Mouse (Mus musculus): ENCODE measurements at regions not wholly inside any gene's neighbourhood (a gene's known extent, or its start where the extent isn't known, plus 50 kb on each side); places are given as distances from the start of the nearest gene placed in this dataset.

GRCm38 (mm10) chr19:56169133-56169997, 117.6 kb upstream of the Habp2 start:
- DNase-seq (ENCODE audit: low spot score) (no peak), ATAC-seq (no peak)
- 84% methylated on average over 5 of the region's 5 CpGs for WGBS
- H3K4me2 ChIP-seq (ENCODE audit: low read length) = no peak overlapping the region
- H3K27ac ChIP-seq (ENCODE audit: low read depth, low read length) = no peak overlapping the region
- no peaks in the 10 kb centered on the region for H3K4me1 ChIP-seq (ENCODE audit: control insufficient read depth, insufficient read depth, low read length)
- H3K36me3 ChIP-seq (ENCODE audit: control insufficient read depth, insufficient read depth, low read length) = no peaks in the 10 kb centered on the region
- no peaks in the 10 kb centered on the region for H3K9me3 ChIP-seq (replicated peaks; ENCODE audit: control insufficient read depth, low read length)
- no peak overlapping the region for H3K4me3 ChIP-seq (ENCODE audit: low read depth, low read length)
- H3K9ac ChIP-seq (ENCODE audit: low read length) = no peak overlapping the region
- H3K27me3 ChIP-seq (replicated peaks; ENCODE audit: control insufficient read depth, insufficient read depth, low read length) = no peaks in the 10 kb centered on the region

DNA sequence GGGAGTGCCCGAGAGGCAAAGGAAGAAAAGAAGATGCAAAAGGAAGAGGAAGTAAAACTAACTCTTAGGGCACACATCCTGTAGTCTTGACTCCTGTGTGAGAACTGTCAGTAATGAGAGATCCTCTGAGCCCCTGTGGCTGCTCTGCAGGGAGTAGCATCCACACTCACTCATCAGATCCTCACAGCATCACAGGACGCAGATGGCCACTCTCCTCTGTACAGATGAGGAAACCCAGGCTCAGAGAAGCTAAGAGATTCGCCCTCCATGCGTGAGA, 117.0 kb upstream of the Habp2 start:
- no peak overlapping the region for H3K9ac ChIP-seq (ENCODE audit: low read length)
- no peaks in the 10 kb centered on the region for H3K9me3 ChIP-seq (replicated peaks; ENCODE audit: control insufficient read depth, low read length)
- 90% methylated on average over 4 of the region's 4 CpGs for WGBS
- H3K4me2 ChIP-seq (ENCODE audit: low read length) = no peak overlapping the region
- DNase-seq (ENCODE audit: low spot score) (no peak), ATAC-seq (no peak)
- no peak overlapping the region for H3K4me3 ChIP-seq (ENCODE audit: low read depth, low read length)
- no peaks in the 10 kb centered on the region for H3K4me1 ChIP-seq (ENCODE audit: control insufficient read depth, insufficient read depth, low read length)
- no peaks in the 10 kb centered on the region for H3K27me3 ChIP-seq (replicated peaks; ENCODE audit: control insufficient read depth, insufficient read depth, low read length)
- H3K36me3 ChIP-seq (ENCODE audit: control insufficient read depth, insufficient read depth, low read length) = no peaks in the 10 kb centered on the region
- no peak overlapping the region for H3K27ac ChIP-seq (ENCODE audit: low read depth, low read length)

GRCm38 (mm10) chr19:56172454-56172853, 114.5 kb upstream of the Habp2 start:
- no peak for ATAC-seq
- Histone ChIP-seq H3K27ac (ENCODE audit: low read depth, low read length) (no peak overlapping the region), H3K27me3 (replicated peaks; ENCODE audit: control insufficient read depth, insufficient read depth, low read length) (no peaks in the 10 kb centered on the region), H3K9me3 (replicated peaks; ENCODE audit: control insufficient read depth, low read length) (no peaks in the 10 kb centered on the region), H3K4me1 (ENCODE audit: control insufficient read depth, insufficient read depth, low read length) (no peaks in the 10 kb centered on the region), H3K4me3 (ENCODE audit: low read depth, low read length) (no peak overlapping the region), H3K36me3 (ENCODE audit: control insufficient read depth, insufficient read depth, low read length) (no peaks in the 10 kb centered on the region), H3K4me2 (ENCODE audit: low read length) (no peak overlapping the region), H3K9ac (ENCODE audit: low read length) (no peak overlapping the region)
- WGBS = 53% methylated on average over 5 of the region's 5 CpGs
- DNase-seq (ENCODE audit: low spot score) = peak; percentile 41

DNA sequence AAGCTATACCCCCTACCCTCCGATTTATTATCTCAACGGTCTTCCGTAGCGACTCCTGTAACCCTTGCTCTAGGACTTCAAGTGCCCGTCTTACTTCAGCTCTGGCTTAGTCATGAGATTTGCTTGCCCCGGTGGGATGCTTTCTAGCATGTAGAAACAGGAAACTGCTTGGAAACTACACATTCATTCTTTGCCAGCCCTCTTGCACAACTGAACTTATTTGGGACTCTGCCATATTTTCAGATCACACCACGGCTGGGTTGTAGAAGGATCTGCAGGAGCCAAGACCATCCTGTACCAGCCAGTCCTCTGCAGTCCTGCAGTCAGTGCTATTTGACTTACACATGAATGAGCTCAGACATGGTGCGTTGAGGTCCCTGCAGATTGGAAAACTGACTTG, 110.9 kb upstream of the Habp2 start:
- no peak overlapping the region for H3K4me2 ChIP-seq (ENCODE audit: low read length)
- WGBS = 88% methylated on average over 8 of the region's 8 CpGs
- H3K9ac ChIP-seq (ENCODE audit: low read length) = no peak overlapping the region
- H3K27ac ChIP-seq (ENCODE audit: low read depth, low read length) = no peak overlapping the region
- no peak overlapping the region for H3K4me3 ChIP-seq (ENCODE audit: low read depth, low read length)
- ATAC-seq (no peak), DNase-seq (ENCODE audit: low spot score) (no peak)
- H3K4me1 ChIP-seq (ENCODE audit: control insufficient read depth, insufficient read depth, low read length) = no peaks in the 10 kb centered on the region
- no peaks in the 10 kb centered on the region for H3K9me3 ChIP-seq (replicated peaks; ENCODE audit: control insufficient read depth, low read length)
- H3K36me3 ChIP-seq (ENCODE audit: control insufficient read depth, insufficient read depth, low read length) = no peaks in the 10 kb centered on the region
- no peaks in the 10 kb centered on the region for H3K27me3 ChIP-seq (replicated peaks; ENCODE audit: control insufficient read depth, insufficient read depth, low read length)

- Histone ChIP-seq H3K27ac (ENCODE audit: low read depth, low read length) (no peak overlapping the region), H3K4me1 (ENCODE audit: control insufficient read depth, insufficient read depth, low read length) (no peaks in the 10 kb centered on the region), H3K36me3 (ENCODE audit: control insufficient read depth, insufficient read depth, low read length) (no peaks in the 10 kb centered on the region), H3K9me3 (replicated peaks; ENCODE audit: control insufficient read depth, low read length) (no peaks in the 10 kb centered on the region), H3K4me2 (ENCODE audit: low read length) (no peak overlapping the region), H3K4me3 (ENCODE audit: low read depth, low read length) (no peak overlapping the region), H3K9ac (ENCODE audit: low read length) (no peak overlapping the region), H3K27me3 (replicated peaks; ENCODE audit: control insufficient read depth, insufficient read depth, low read length) (no peaks in the 10 kb centered on the region)
- ATAC-seq (no peak), DNase-seq (ENCODE audit: low spot score) (no peak)
- 68% methylated on average over 12 of the region's 12 CpGs for WGBS
Measured at GRCm38 (mm10) chr19:56177231-56177745, 109.6 kb upstream of the Habp2 start.

DNA sequence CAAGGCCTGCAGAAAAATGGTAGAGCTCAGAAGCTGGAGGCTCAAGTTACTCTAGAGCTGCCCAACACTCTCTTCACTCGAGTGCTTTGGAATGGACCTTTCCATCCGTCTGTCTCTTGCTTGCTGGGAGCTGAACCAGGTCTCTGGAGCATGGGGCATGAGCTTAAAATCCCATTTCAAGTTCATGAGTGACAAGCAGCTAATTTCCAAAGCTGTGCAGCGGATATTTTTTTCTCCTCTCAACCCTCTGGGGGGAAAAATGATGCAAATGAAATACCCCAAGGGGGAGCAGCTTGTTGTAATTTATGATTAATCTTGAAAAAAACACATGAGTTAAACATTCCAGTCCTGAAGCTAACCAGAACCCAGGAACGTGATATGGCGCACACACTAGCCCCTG, 101.2 kb upstream of the Habp2 start:
- Histone ChIP-seq H3K4me2 (ENCODE audit: low read length) (no peak overlapping the region), H3K4me1 (ENCODE audit: control insufficient read depth, insufficient read depth, low read length) (peaks cover 12% of the 10 kb centered on the region; the same call in 1 of the 2 replicates), H3K9ac (ENCODE audit: low read length) (no peak overlapping the region), H3K27ac (ENCODE audit: low read depth, low read length) (no peak overlapping the region), H3K4me3 (ENCODE audit: low read depth, low read length) (no peak overlapping the region), H3K9me3 (replicated peaks; ENCODE audit: control insufficient read depth, low read length) (no peaks in the 10 kb centered on the region), H3K27me3 (replicated peaks; ENCODE audit: control insufficient read depth, insufficient read depth, low read length) (peaks cover 32% of the 10 kb centered on the region), H3K36me3 (ENCODE audit: control insufficient read depth, insufficient read depth, low read length) (no peaks in the 10 kb centered on the region)
- ATAC-seq = no peak
- no peak for DNase-seq (ENCODE audit: low spot score)
- WGBS = 85% methylated on average over 5 of the region's 5 CpGs

DNA sequence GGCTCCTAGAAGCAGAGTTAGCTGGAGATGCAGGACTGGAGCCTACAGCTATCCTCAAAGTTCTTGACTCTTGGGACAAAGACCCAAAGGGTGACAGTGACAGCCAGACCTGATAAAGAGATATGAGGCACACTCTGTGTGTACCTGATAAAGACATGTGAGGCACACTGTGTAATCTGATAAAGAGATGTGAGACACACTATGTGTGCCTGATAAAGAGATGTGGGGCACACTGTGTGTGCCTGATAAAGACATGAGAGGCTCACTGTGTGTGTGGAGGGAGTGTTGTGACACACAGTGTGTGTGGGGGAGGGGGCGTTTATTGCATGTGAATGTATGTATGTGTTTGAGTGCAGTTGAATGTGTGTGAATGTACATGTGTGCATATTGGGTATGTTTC, 97.8 kb upstream of the Habp2 start:
- no peak for ATAC-seq
- Histone ChIP-seq H3K4me2 (ENCODE audit: low read length) (no peak overlapping the region), H3K27me3 (replicated peaks; ENCODE audit: control insufficient read depth, insufficient read depth, low read length) (peaks cover 47% of the 10 kb centered on the region), H3K4me3 (ENCODE audit: low read depth, low read length) (no peak overlapping the region), H3K36me3 (ENCODE audit: control insufficient read depth, insufficient read depth, low read length) (no peaks in the 10 kb centered on the region), H3K27ac (ENCODE audit: low read depth, low read length) (no peak overlapping the region), H3K9ac (ENCODE audit: low read length) (no peak overlapping the region), H3K9me3 (replicated peaks; ENCODE audit: control insufficient read depth, low read length) (no peaks in the 10 kb centered on the region), H3K4me1 (ENCODE audit: control insufficient read depth, insufficient read depth, low read length) (peaks cover 15% of the 10 kb centered on the region; the same call in 1 of the 2 replicates)
- 88% methylated on average over 1 of the region's 1 CpGs for whole genome bisulfite sequencing
- DNase-seq (ENCODE audit: low spot score) = no peak

- Histone ChIP-seq H3K27me3 (replicated peaks; ENCODE audit: control insufficient read depth, insufficient read depth, low read length) (peaks cover 46% of the 10 kb centered on the region), H3K4me3 (ENCODE audit: low read depth, low read length) (no peak overlapping the region), H3K27ac (ENCODE audit: low read depth, low read length) (no peak overlapping the region; the same call in 1 of the 2 replicates), H3K9me3 (replicated peaks; ENCODE audit: control insufficient read depth, low read length) (no peaks in the 10 kb centered on the region), H3K36me3 (ENCODE audit: control insufficient read depth, insufficient read depth, low read length) (no peaks in the 10 kb centered on the region), H3K4me2 (ENCODE audit: low read length) (no peak overlapping the region), H3K9ac (ENCODE audit: low read length) (no peak overlapping the region), H3K4me1 (ENCODE audit: control insufficient read depth, insufficient read depth, low read length) (peaks cover 15% of the 10 kb centered on the region; the same call in 1 of the 2 replicates)
- peak; percentile 88 for DNase-seq (ENCODE audit: low spot score)
- peak; percentile 80 for ATAC-seq
- 8% methylated on average over 3 of the region's 3 CpGs for WGBS
Measured at GRCm38 (mm10) chr19:56190222-56190621, 96.7 kb upstream of the Habp2 start.

DNA sequence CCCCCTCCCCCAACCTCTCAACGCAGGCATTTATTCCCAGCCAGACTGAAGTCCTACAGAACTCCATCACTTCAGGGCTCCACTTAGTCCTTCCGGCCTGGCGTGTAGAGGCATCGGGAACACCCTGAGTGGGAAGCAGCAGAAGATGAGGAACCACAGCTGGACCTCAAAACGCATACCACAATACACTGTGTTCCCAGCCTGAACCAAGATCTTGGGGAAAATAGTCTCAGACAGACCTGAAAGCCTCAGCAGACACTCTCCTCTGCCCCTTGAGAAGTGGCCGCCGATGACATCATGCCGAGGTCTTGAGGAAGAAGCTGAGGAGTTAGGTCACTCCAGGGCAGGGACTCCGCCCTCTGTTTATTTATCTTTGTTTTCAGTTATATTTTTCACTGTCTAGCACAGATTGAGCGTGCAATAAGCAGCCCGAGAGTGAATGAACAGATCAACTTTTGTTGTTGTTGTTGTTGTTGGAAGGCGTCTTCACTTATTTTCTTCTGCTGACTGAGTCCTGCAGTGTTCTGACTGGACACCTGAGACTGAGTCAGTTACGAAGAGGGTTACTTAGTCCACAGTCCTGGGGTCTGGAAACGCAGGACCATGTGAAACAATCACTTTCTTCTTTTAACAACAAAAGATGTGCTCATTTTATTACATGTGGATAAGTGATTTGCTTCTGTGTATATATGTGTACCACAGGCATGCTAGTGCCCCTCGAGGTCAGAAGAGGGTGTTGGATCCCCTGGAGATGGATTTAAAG, 88.3 kb upstream of the Habp2 start:
- Histone ChIP-seq H3K4me2 (ENCODE audit: low read length) (no peak overlapping the region), H3K4me3 (ENCODE audit: low read depth, low read length) (no peak overlapping the region), H3K4me1 (ENCODE audit: control insufficient read depth, insufficient read depth, low read length) (no peaks in the 10 kb centered on the region), H3K9me3 (replicated peaks; ENCODE audit: control insufficient read depth, low read length) (no peaks in the 10 kb centered on the region), H3K9ac (ENCODE audit: low read length) (no peak overlapping the region), H3K27ac (ENCODE audit: low read depth, low read length) (no peak overlapping the region), H3K27me3 (replicated peaks; ENCODE audit: control insufficient read depth, insufficient read depth, low read length) (peaks cover 19% of the 10 kb centered on the region), H3K36me3 (ENCODE audit: control insufficient read depth, insufficient read depth, low read length) (no peaks in the 10 kb centered on the region)
- DNase-seq (ENCODE audit: low spot score) (no peak), ATAC-seq (no peak)
- WGBS = 90% methylated on average over 15 of the region's 15 CpGs
